Mouse (Mus musculus) limb, embryonic 14.5 days (tissue): Measurements from ENCODE around the gene Olfr1249. TPM values are rescaled to one million over a fixed set of nuclear protein-coding genes. Genes with fewer than 3 reads are reported as not detected.
"Not testable (repeated sequence)": the region's sequence is repeated elsewhere in the genome, so short reads cannot be mapped to it uniquely, and the experiment has no call there.

Source experiments
- ATAC-seq: fragments of 200-750 bp; cut with Nextera tagmentation; 2 replicates; pipeline ENCODE4 v1.8.0; 2017; ENCODE audit warnings: low read depth, moderate number of reproducible peaks, moderate TSS enrichment; ENCODE audit not compliant: low FRiP score
- DNase-seq: peaks from one replicate; pipeline ENCODE4 v3.0.0-alpha.2; 2015; ENCODE audit warnings: low spot score
- H3K27ac ChIP-seq: fragments of 300-500 bp; sonication (generic); replicated peaks from 2 replicates; pipeline ENCODE4 v1.5.1; 2014; ENCODE audit warnings: low read depth, mild to moderate bottlenecking, low read length, moderate library complexity, mixed read lengths
- H3K27me3 ChIP-seq: fragments of 300-500 bp; sonication (generic); 2 replicates; pipeline ENCODE4 v1.6.1; 2014; ENCODE audit warnings: low read length, mixed read lengths; ENCODE audit not compliant: control insufficient read depth, insufficient read depth
- H3K36me3 ChIP-seq: fragments of 300-500 bp; sonication (generic); 2 replicates; pipeline ENCODE4 v1.6.1; 2014; ENCODE audit warnings: mild to moderate bottlenecking, low read length, moderate library complexity, mixed read lengths; ENCODE audit not compliant: control insufficient read depth, insufficient read depth
- H3K4me1 ChIP-seq: fragments of 300-500 bp; sonication (generic); 2 replicates; pipeline ENCODE4 v1.6.1; 2014; ENCODE audit warnings: antibody characterized with exemption, low read length, mixed read lengths; ENCODE audit not compliant: control insufficient read depth, insufficient read depth
- H3K4me2 ChIP-seq: fragments of 300-500 bp; sonication (generic); replicated peaks from 2 replicates; pipeline ENCODE4 v1.6.1; 2014; ENCODE audit warnings: low read depth, mild to moderate bottlenecking, low read length, moderate library complexity; ENCODE audit not compliant: severe bottlenecking
- H3K4me3 ChIP-seq: fragments of 300-500 bp; sonication (generic); replicated peaks from 2 replicates; pipeline ENCODE4 v1.5.1; 2014; ENCODE audit warnings: low read length
- H3K9ac ChIP-seq: fragments of 300-500 bp; sonication (generic); 2 replicates; pipeline ENCODE4 v1.6.1; 2014; ENCODE audit warnings: mild to moderate bottlenecking, low read depth, low read length, moderate library complexity; ENCODE audit not compliant: severe bottlenecking
- H3K9me3 ChIP-seq: fragments of 300-500 bp; sonication (generic); 2 replicates; pipeline ENCODE4 v1.6.1; 2016; ENCODE audit warnings: low read length; ENCODE audit not compliant: control insufficient read depth
- POLR2A ChIP-seq: fragments of 200-500 bp; IDR thresholded peaks from 2 replicates; pipeline ENCODE4 v1.8.0; 2012; ENCODE audit warnings: inconsistent platforms, mild to moderate bottlenecking, moderate library complexity, borderline replicate concordance; ENCODE audit not compliant: insufficient read depth, insufficient read length; ENCODE audit errors: extremely low read depth
- WGBS: fragments of 180-500 bp; shearing (Covaris S2); extraction: QIAGEN DNeasy Blood & Tissue Kit; methylation state at CpG from one replicate; pipeline ENCODE4 v1.1.7; 2014; 5-methylcytosine and 5-hydroxymethylcytosine counted together
- polyA plus RNA-seq, 2 experiments: library from polyadenylated mRNA; depleted of rRNA in 1 of 2; stranded (reverse) in 1 of 2; unstranded in 1 of 2; fragments of >200 nt; fragmentation: Nextera tagmentation in 1 of 2; extraction: Ambion mirVana in 1 of 2; gene quantifications; 2 replicates each; pipeline versions ENCODE4 v1.2.1 to v1.2.3; 2012 to 2014

Gene Olfr1249
- polyA plus RNA-seq (2012; rRNA removed) (not detected in 2 replicates), polyA plus RNA-seq (2014; fragmentation: Nextera tagmentation; extraction: Ambion mirVana) (not detected in 2 replicates)

- H3K9ac ChIP-seq, result no peak within 1 kb of the TSS
- no peak for DNase-seq
- no peak for TF ChIP-seq POLR2A
- H3K27me3 ChIP-seq, result no peaks in the 10 kb centered on the region
- ATAC-seq, result no peak
- H3K36me3 ChIP-seq, result no peaks in the 10 kb centered on the region
- H3K4me2 ChIP-seq, result no peak within 1 kb of the TSS
- no peaks in the 10 kb centered on the region for H3K4me1 ChIP-seq
- no peak within 1 kb of the TSS for H3K27ac ChIP-seq
- H3K4me3 ChIP-seq, result no peak within 1 kb of the TSS
- WGBS, result 90% methylated on average over 2 of the region's 2 CpGs
- no peaks in the 10 kb centered on the region for H3K9me3 ChIP-seq
These were observed at the start of gene Olfr1249 for GRCm38 (mm10) chr2:89634883-89635282. Gene Olfr1249, minus strand, starts transcription at chr2:89634983.

- no peak for TF ChIP-seq POLR2A
- no peak within 1 kb of the TSS for H3K4me3 ChIP-seq
- ATAC-seq (no peak), DNase-seq (no peak)
- H3K27ac ChIP-seq, result no peak within 1 kb of the TSS
- no peaks in the 10 kb centered on the region for H3K27me3 ChIP-seq
- H3K9ac ChIP-seq, result no peak within 1 kb of the TSS
- H3K4me1 ChIP-seq, result no peaks in the 10 kb centered on the region
- no peak within 1 kb of the TSS for H3K4me2 ChIP-seq
- H3K36me3 ChIP-seq, result no peaks in the 10 kb centered on the region
- no peaks in the 10 kb centered on the region for H3K9me3 ChIP-seq
These were observed 37.1 kb upstream of the Olfr1249 start, which contains the start of gene Olfr1251 for GRCm38 (mm10) chr2:89671836-89672235. Gene Olfr1251, minus strand, starts transcription at chr2:89671936.

GRCm38 (mm10) chr2:89661367-89661766 is 26.6 kb upstream of the Olfr1249 start, which contains the start of gene Olfr1250:
Gene Olfr1250, minus strand, starts transcription at chr2:89661467.
- no peak within 1 kb of the TSS for H3K9ac ChIP-seq
- ATAC-seq (no peak), DNase-seq (no peak)
- no peaks in the 10 kb centered on the region for H3K4me1 ChIP-seq
- H3K4me2 ChIP-seq, result no peak within 1 kb of the TSS
- no peak for TF ChIP-seq POLR2A
- no peaks in the 10 kb centered on the region for H3K9me3 ChIP-seq
- no peaks in the 10 kb centered on the region for H3K36me3 ChIP-seq
- H3K4me3 ChIP-seq, result no peak within 1 kb of the TSS
- H3K27me3 ChIP-seq, result no peaks in the 10 kb centered on the region
- H3K27ac ChIP-seq, result no peak within 1 kb of the TSS

- H3K4me2 ChIP-seq, H3K4me3 ChIP-seq, H3K27me3 ChIP-seq, H3K9me3 ChIP-seq, ATAC-seq, H3K27ac ChIP-seq, H3K9ac ChIP-seq, DNase-seq, H3K36me3 ChIP-seq, H3K4me1 ChIP-seq: not testable (repeated sequence)
- WGBS, result 85% methylated on average over 1 of the region's 1 CpGs
These were observed 16.6 kb downstream of the Olfr1249 start, which contains the start of gene Olfr1248 for GRCm38 (mm10) chr2:89618145-89618544. Gene Olfr1248, minus strand, starts transcription at chr2:89618245.

- Histone ChIP-seq H3K4me2 (no peak within 1 kb of the TSS), H3K4me1 (no peaks in the 10 kb centered on the region), H3K9me3 (no peaks in the 10 kb centered on the region), H3K4me3 (no peak within 1 kb of the TSS), H3K27me3 (no peaks in the 10 kb centered on the region), H3K27ac (no peak within 1 kb of the TSS), H3K9ac (no peak within 1 kb of the TSS), H3K36me3 (no peaks in the 10 kb centered on the region)
- no peak for TF ChIP-seq POLR2A
- DNase-seq (no peak), ATAC-seq (no peak)
- WGBS, result 83% methylated on average over 2 of the region's 2 CpGs
These were observed 20.8 kb downstream of the Olfr1249 start, which contains the start of gene Olfr1247 for GRCm38 (mm10) chr2:89614030-89614429. Gene Olfr1247, minus strand, starts transcription at chr2:89614130.

- no peaks in the 10 kb centered on the region for H3K27me3 ChIP-seq
- no peak within 1 kb of the TSS for H3K4me2 ChIP-seq
- ATAC-seq, result no peak
- no peaks in the 10 kb centered on the region for H3K4me1 ChIP-seq
- TF ChIP-seq POLR2A, result no peak
- no peaks in the 10 kb centered on the region for H3K9me3 ChIP-seq
- DNase-seq, result no peak
- H3K36me3 ChIP-seq, result no peaks in the 10 kb centered on the region
- no peak within 1 kb of the TSS for H3K4me3 ChIP-seq
- no peak within 1 kb of the TSS for H3K9ac ChIP-seq
- 74% methylated on average over 2 of the region's 2 CpGs for WGBS
- no peak within 1 kb of the TSS for H3K27ac ChIP-seq
These were observed 41.7 kb downstream of the Olfr1249 start, which contains the start of gene Olfr1246 for GRCm38 (mm10) chr2:89593057-89593456. Gene Olfr1246, minus strand, starts transcription at chr2:89593157.

Other genes with a start within 250 kb of the Olfr1249 start
- not detected in 2 replicates for gene Olfr1238, start 225.3 kb downstream of the Olfr1249 start, polyA plus RNA-seq (2012; rRNA removed)
- gene Olfr1238, start 225.3 kb downstream of the Olfr1249 start, polyA plus RNA-seq (2014; fragmentation: Nextera tagmentation; extraction: Ambion mirVana), result not detected in 2 replicates
- not detected in 2 replicates for gene Olfr1239, start 214.6 kb downstream of the Olfr1249 start, polyA plus RNA-seq (2012; rRNA removed)
- gene Olfr1239, start 214.6 kb downstream of the Olfr1249 start, polyA plus RNA-seq (2014; fragmentation: Nextera tagmentation; extraction: Ambion mirVana), result not detected in 2 replicates
- gene Olfr1240, start 192.0 kb downstream of the Olfr1249 start, polyA plus RNA-seq (2012; rRNA removed), result not detected in 2 replicates
- gene Olfr1240, start 192.0 kb downstream of the Olfr1249 start, polyA plus RNA-seq (2014; fragmentation: Nextera tagmentation; extraction: Ambion mirVana), result not detected in 2 replicates
- not detected in 2 replicates for gene Olfr1241, start 147.9 kb downstream of the Olfr1249 start, polyA plus RNA-seq (2012; rRNA removed)
- gene Olfr1241, start 147.9 kb downstream of the Olfr1249 start, polyA plus RNA-seq (2014; fragmentation: Nextera tagmentation; extraction: Ambion mirVana), result not detected in 2 replicates
- gene Olfr1242, start 136.6 kb downstream of the Olfr1249 start, polyA plus RNA-seq (2012; rRNA removed), result not detected in 2 replicates
- not detected in 2 replicates for gene Olfr1242, start 136.6 kb downstream of the Olfr1249 start, polyA plus RNA-seq (2014; fragmentation: Nextera tagmentation; extraction: Ambion mirVana)
- gene Olfr1243, start 103.5 kb downstream of the Olfr1249 start, polyA plus RNA-seq (2012; rRNA removed), result not detected in 2 replicates
- not detected in 2 replicates for gene Olfr1243, start 103.5 kb downstream of the Olfr1249 start, polyA plus RNA-seq (2014; fragmentation: Nextera tagmentation; extraction: Ambion mirVana)
- gene Olfr1245, start 56.5 kb downstream of the Olfr1249 start, polyA plus RNA-seq (2012; rRNA removed), result not detected in 2 replicates
- not detected in 2 replicates for gene Olfr1245, start 56.5 kb downstream of the Olfr1249 start, polyA plus RNA-seq (2014; fragmentation: Nextera tagmentation; extraction: Ambion mirVana)
- not detected in 2 replicates for gene Olfr1246, start 41.8 kb downstream of the Olfr1249 start, polyA plus RNA-seq (2012; rRNA removed)
- gene Olfr1246, start 41.8 kb downstream of the Olfr1249 start, polyA plus RNA-seq (2014; fragmentation: Nextera tagmentation; extraction: Ambion mirVana), result not detected in 2 replicates
- gene Olfr1247, start 20.9 kb downstream of the Olfr1249 start, polyA plus RNA-seq (2012; rRNA removed), result not detected in 2 replicates
- not detected in 2 replicates for gene Olfr1247, start 20.9 kb downstream of the Olfr1249 start, polyA plus RNA-seq (2014; fragmentation: Nextera tagmentation; extraction: Ambion mirVana)
- not detected in 2 replicates for gene Olfr1248, start 16.7 kb downstream of the Olfr1249 start, polyA plus RNA-seq (2012; rRNA removed)
- gene Olfr1248, start 16.7 kb downstream of the Olfr1249 start, polyA plus RNA-seq (2014; fragmentation: Nextera tagmentation; extraction: Ambion mirVana), result not detected in 2 replicates
- not detected in 2 replicates for gene Olfr1250, start 26.5 kb upstream of the Olfr1249 start, polyA plus RNA-seq (2012; rRNA removed)
- not detected in 2 replicates for gene Olfr1250, start 26.5 kb upstream of the Olfr1249 start, polyA plus RNA-seq (2014; fragmentation: Nextera tagmentation; extraction: Ambion mirVana)
- not detected in 2 replicates for gene Olfr1251, start 37.0 kb upstream of the Olfr1249 start, polyA plus RNA-seq (2012; rRNA removed)
- gene Olfr1251, start 37.0 kb upstream of the Olfr1249 start, polyA plus RNA-seq (2014; fragmentation: Nextera tagmentation; extraction: Ambion mirVana), result not detected in 2 replicates
- not detected in 2 replicates for gene Olfr1252, start 90.0 kb upstream of the Olfr1249 start, polyA plus RNA-seq (2012; rRNA removed)
- not detected in 2 replicates for gene Olfr1252, start 90.0 kb upstream of the Olfr1249 start, polyA plus RNA-seq (2014; fragmentation: Nextera tagmentation; extraction: Ambion mirVana)
- not detected in 2 replicates for gene Olfr1253, start 122.1 kb upstream of the Olfr1249 start, polyA plus RNA-seq (2012; rRNA removed)
- not detected in 2 replicates for gene Olfr1253, start 122.1 kb upstream of the Olfr1249 start, polyA plus RNA-seq (2014; fragmentation: Nextera tagmentation; extraction: Ambion mirVana)
- gene Olfr1254, start 158.6 kb upstream of the Olfr1249 start, polyA plus RNA-seq (2012; rRNA removed), result not detected in 2 replicates
- not detected in 2 replicates for gene Olfr1254, start 158.6 kb upstream of the Olfr1249 start, polyA plus RNA-seq (2014; fragmentation: Nextera tagmentation; extraction: Ambion mirVana)
- gene Olfr1255, start 177.1 kb upstream of the Olfr1249 start, polyA plus RNA-seq (2012; rRNA removed), result not detected in 2 replicates
- not detected in 2 replicates for gene Olfr1255, start 177.1 kb upstream of the Olfr1249 start, polyA plus RNA-seq (2014; fragmentation: Nextera tagmentation; extraction: Ambion mirVana)
- gene Olfr1256, start 206.6 kb upstream of the Olfr1249 start, polyA plus RNA-seq (2012; rRNA removed), result not detected in 2 replicates
- gene Olfr1256, start 206.6 kb upstream of the Olfr1249 start, polyA plus RNA-seq (2014; fragmentation: Nextera tagmentation; extraction: Ambion mirVana), result not detected in 2 replicates
- not detected in 2 replicates for gene Olfr48, start 213.2 kb upstream of the Olfr1249 start, polyA plus RNA-seq (2012; rRNA removed)
- not detected in 2 replicates for gene Olfr48, start 213.2 kb upstream of the Olfr1249 start, polyA plus RNA-seq (2014; fragmentation: Nextera tagmentation; extraction: Ambion mirVana)
- gene Olfr1257, start 243.5 kb upstream of the Olfr1249 start, polyA plus RNA-seq (2012; rRNA removed), result not detected in 2 replicates
- gene Olfr1257, start 243.5 kb upstream of the Olfr1249 start, polyA plus RNA-seq (2014; fragmentation: Nextera tagmentation; extraction: Ambion mirVana), result not detected in 2 replicates